Mouse (Mus musculus): ENCODE measurements around the gene 4930442H23Rik.

The 4930442H23Rik gene

GRCm38 (mm10) chr10:81197305-81197704 lies 13.7 kb upstream of the 4930442H23Rik start:
- no peak for DNase-seq

GRCm38 (mm10) chr10:81196470-81197065 lies 12.9 kb upstream of the 4930442H23Rik start:
- DNase-seq: no peak

GRCm38 (mm10) chr10:81195300-81195699 lies 11.7 kb upstream of the 4930442H23Rik start:
- DNase-seq: no peak

- peak; percentile 68 for DNase-seq
These were observed 10.5 kb upstream of the 4930442H23Rik start for GRCm38 (mm10) chr10:81193991-81194774.

- peak; percentile 76 for DNase-seq
These were observed 9.4 kb upstream of the 4930442H23Rik start for GRCm38 (mm10) chr10:81192968-81193501.

GRCm38 (mm10) chr10:81192270-81192967 lies 8.8 kb upstream of the 4930442H23Rik start:
- peak; percentile 91 for DNase-seq

GRCm38 (mm10) chr10:81191342-81191982 lies 7.8 kb upstream of the 4930442H23Rik start:
- no peak for DNase-seq

GRCm38 (mm10) chr10:81190912-81191321 lies 7.3 kb upstream of the 4930442H23Rik start:
- DNase-seq: peak; percentile 60

GRCm38 (mm10) chr10:81190236-81190911 lies 6.7 kb upstream of the 4930442H23Rik start:
- DNase-seq: peak; percentile 62

GRCm38 (mm10) chr10:81189821-81190220 lies 6.2 kb upstream of the 4930442H23Rik start:
- no peak for DNase-seq

GRCm38 (mm10) chr10:81187161-81187560 lies 3.5 kb upstream of the 4930442H23Rik start:
- no peak for DNase-seq

GRCm38 (mm10) chr10:81184765-81185164 lies 1.1 kb upstream of the 4930442H23Rik start:
- no peak for DNase-seq

- peak; percentile 99 for DNase-seq
These were observed 1.0 kb downstream of the 4930442H23Rik start, which contains the start of gene Dapk3 for GRCm38 (mm10) chr10:81182336-81183333. TSS of gene Dapk3 (plus strand) at chr10:81183005.

- DNase-seq: peak; percentile 63
These were observed 1.8 kb downstream of the 4930442H23Rik start for GRCm38 (mm10) chr10:81181860-81182259.

- peak; percentile 58 for DNase-seq
These were observed 2.7 kb downstream of the 4930442H23Rik start for GRCm38 (mm10) chr10:81180946-81181345.

GRCm38 (mm10) chr10:81179451-81180342 lies 4.0 kb downstream of the 4930442H23Rik start:
- DNase-seq: peak; percentile 63

GRCm38 (mm10) chr10:81178927-81179326 lies 4.7 kb downstream of the 4930442H23Rik start:
- DNase-seq: peak; percentile 57

GRCm38 (mm10) chr10:81177958-81178712 lies 5.5 kb downstream of the 4930442H23Rik start:
- peak; percentile 60 for DNase-seq

GRCm38 (mm10) chr10:81177491-81177925 lies 6.1 kb downstream of the 4930442H23Rik start:
- DNase-seq: peak; percentile 77

Measured in cerebellum, adult 11-12 months (tissue).